Mouse (Mus musculus) urinary bladder, adult 18-20 months (tissue): ENCODE measurements around the gene Phldb3.

ENCODE experiments used
- DNase-seq, 2 experiments: peaks; one replicate each; pipeline ENCODE4 v3.0.0; 2022; ENCODE audit warnings: low spot score in 2 of 2, mixed read lengths in 2 of 2

Gene Phldb3

GRCm38 (mm10) chr7:24630116-24630880, 19.7 kb downstream of the Phldb3 start:
- peak; percentile 50 to 74 for DNase-seq

DNA sequence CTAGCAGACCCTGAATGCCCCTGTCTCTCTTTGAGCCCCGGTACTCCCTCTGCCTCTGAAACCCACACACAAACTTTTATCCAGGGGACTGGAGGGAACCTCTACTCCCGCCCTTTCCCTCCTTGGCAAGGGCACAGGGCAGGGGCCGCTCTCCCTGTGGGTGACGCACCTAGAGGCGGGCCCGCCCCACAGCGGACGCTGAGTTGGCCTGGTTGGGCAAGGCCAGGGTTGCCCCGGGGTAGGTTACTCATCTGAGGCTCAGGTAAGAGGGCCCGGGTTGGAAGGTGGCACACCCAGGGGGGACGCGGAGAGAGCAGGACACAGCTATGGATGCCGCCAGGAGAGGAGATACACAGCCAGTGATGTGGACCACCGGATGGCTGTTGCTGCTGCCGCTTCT, 25.7 kb downstream of the Phldb3 start, which contains the start of gene Lypd3:
Lypd3 (plus strand) TSS at position 287 of the 400 bp plus-strand sequence.
- peak; percentile 60 to 77 for DNase-seq

GRCm38 (mm10) chr7:24637046-24637445, 26.5 kb downstream of the Phldb3 start:
- DNase-seq = peak in 1 of 2 experiments; percentile 33

DNA sequence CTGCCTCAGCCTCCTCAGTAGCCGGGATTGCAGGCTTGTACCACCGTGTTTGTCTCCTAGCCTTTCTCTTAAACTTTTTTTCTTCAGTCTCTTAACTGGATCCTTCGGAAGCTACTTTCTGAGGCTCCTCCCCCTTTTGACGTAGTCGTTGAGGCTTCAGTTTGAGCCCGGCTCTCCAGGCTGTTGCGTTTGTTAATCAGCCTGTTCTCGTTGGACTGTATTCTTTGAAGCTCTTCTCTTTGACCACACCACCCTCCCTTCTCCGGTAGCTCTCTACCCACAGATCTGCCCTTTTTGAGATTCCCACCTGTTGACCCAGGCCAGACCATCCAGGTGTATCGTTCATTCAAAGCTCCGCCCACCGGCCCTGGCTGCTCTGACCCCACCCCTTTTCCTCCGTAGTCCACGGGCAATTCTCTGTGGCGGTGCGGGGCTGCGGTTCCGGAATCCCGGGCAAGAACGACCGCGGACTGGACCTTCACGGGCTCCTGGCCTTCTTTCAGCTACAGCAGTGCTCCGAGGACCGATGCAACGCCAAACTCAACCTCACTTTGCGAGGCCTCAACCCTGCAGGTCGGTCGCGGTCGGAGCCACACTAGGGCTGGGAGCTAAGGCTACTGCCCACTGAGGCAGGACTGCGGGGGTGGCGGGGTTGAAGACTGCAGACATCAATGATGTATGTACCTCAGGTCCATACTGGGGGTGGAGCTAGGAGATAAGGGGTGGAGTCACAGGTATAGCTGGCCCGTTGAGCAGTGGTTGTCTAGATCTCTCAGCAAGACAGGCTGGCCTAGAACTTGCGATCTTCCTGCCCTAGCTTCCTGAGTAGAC, 27.7 kb downstream of the Phldb3 start:
- DNase-seq = peak in 1 of 2 experiments; percentile 57

- no peak for DNase-seq
Observed at GRCm38 (mm10) chr7:24640450-24640849, 29.9 kb downstream of the Phldb3 start.

GRCm38 (mm10) chr7:24642491-24642890, 31.9 kb downstream of the Phldb3 start:
- no peak for DNase-seq

DNA sequence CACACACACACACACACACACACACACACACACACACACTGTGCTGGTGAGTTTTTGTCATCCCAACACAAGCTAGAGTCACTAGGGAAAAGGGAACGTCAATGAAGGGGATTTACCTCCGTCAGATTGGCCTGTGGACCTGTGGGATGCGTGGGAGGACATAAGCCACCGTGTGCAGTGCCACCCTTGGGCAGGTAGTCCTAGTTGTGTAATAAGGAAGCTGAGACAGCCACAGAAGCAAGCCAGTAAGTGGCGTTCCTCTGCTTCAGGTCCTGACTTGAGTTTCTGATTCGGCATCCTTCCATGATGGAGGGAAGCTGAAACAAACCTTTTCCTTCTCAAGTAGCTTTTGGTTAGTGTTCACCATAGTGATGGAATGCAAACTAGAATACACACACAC, 33.9 kb downstream of the Phldb3 start:
- DNase-seq = no peak

DNA sequence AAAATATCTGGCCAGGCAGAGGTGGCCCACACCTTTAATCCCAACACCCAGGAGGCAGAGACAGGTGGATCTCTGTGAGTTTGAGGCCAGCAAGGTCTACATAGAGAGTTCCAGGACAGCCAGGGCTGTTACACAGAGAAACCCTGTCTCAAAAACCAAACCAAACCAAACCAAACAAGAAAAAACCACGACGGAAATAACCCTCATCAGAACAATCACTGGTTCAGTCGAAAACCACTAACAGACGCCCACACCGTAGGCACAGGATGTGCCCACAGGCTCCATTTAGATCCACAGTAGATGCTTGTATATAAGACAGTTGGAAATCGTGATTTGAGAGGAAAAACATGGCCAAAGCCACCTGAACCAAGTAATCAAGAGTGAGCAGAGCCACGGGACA, 34.4 kb downstream of the Phldb3 start:
- no peak for DNase-seq

GRCm38 (mm10) chr7:24646486-24646885, 35.9 kb downstream of the Phldb3 start:
- DNase-seq = no peak

- peak; percentile 46 to 50 for DNase-seq
Observed at GRCm38 (mm10) chr7:24653681-24654080, 43.1 kb downstream of the Phldb3 start.

DNA sequence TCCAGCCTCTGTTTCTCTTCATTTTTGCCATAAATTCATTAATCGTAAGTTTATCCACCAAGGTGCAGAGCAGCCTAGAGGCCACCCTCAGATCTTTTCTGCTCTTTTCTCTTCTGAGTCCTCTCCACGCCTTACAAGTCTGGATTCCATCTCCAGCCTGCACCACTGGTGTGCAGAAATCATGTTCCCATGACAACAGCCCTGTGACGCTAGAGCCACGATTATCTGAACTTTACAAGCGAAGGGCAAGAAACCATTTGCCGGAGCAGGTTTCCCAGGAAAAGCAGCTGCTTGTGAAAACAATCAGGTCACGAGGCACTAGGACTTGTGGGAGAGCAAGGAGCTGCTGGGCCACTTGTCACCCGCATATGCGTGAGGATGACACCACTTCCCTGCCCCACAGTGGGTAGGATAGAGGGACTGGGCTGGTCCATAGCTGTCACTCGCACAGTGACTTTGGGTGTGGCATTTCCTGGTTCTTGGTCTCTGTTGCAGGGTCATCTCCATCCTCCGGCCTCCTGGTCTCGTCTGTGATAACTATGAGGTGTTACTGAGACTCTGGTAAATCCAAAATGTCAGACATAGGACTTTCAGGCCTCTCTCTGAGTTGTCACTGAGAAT, 49.3 kb downstream of the Phldb3 start:
- no peak for DNase-seq

GRCm38 (mm10) chr7:24661118-24661904, 50.7 kb downstream of the Phldb3 start:
- no peak for DNase-seq

GRCm38 (mm10) chr7:24662575-24662974, 52.0 kb downstream of the Phldb3 start:
- DNase-seq = peak in 1 of 2 experiments; percentile 43

- no peak for DNase-seq
Observed at GRCm38 (mm10) chr7:24664301-24664700, 53.7 kb downstream of the Phldb3 start.

DNA sequence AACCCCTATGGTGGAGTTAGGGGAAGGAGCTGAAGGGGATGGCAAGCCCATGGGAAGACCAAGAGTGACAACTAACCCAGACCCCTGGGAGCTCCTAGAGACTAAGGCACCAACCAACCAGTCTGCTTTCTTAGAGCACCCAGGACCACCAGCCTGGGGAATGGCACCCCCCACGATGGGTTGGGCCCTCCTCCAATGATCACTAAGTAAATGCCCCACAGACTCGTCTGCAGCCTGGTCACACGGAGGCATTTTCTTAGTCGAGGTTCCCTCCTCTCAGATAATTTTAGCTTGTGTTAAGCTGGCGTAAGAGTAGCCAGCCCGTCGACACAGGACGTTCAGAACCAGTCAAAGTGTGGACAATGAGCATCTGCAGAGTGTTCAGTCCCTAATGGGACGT, 54.4 kb downstream of the Phldb3 start:
- DNase-seq = no peak

GRCm38 (mm10) chr7:24671944-24672439, 61.4 kb downstream of the Phldb3 start:
- no peak for DNase-seq

- no peak for DNase-seq
Observed at GRCm38 (mm10) chr7:24676575-24676974, 66.0 kb downstream of the Phldb3 start, which contains the start of gene Tex101. Gene Tex101, minus strand, starts transcription at chr7:24676675.
